Mouse (Mus musculus): ENCODE data around the gene Gm10024. TPM values are rescaled to one million over a fixed set of nuclear protein-coding genes. Genes with fewer than 3 reads are reported as not detected.
"Not testable (repeated sequence)": the region's sequence is repeated elsewhere in the genome, so short reads cannot be mapped to it uniquely, and the experiment has no call there.

Gene Gm10024
- not detected for total RNA-seq (2021)
- long read RNA-seq, experiment 1: 0 reads
- long read RNA-seq, experiment 2: 0 reads

- DNase-seq; intact Hi-C loops (cut with DNase I): not testable (repeated sequence)
Measured at GRCm38 (mm10) chr10:77711157-77711556, at the start of gene Gm10024. Gm10024 (plus strand) TSS chr10:77711457.

GRCm38 (mm10) chr10:77663949-77664665 lies 47.1 kb upstream of the Gm10024 start:
- intact Hi-C loops (cut with DNase I): no loop called here
- no peak overlapping the region for H3K27ac ChIP-seq
- no peak overlapping the region; the same call in 1 of the 2 replicates for H3K4me3 ChIP-seq
- TF ChIP-seq CTCF (IDR thresholded peaks at IDR 0.05): no peak
- no peak for DNase-seq

More at GRCm38 (mm10) chr10:77711157-77711556, at the start of gene Gm10024:
- not testable (repeated sequence) for H3K27ac ChIP-seq, H3K4me3 ChIP-seq

GRCm38 (mm10) chr10:77666342-77666741 lies 44.9 kb upstream of the Gm10024 start:
- no peak for TF ChIP-seq CTCF (IDR thresholded peaks at IDR 0.05)
- intact Hi-C loops (cut with DNase I): no loop called here
- Histone ChIP-seq H3K4me3 (no peak overlapping the region), H3K27ac (no peak overlapping the region)
- no peak for DNase-seq

GRCm38 (mm10) chr10:77667402-77667801 lies 43.9 kb upstream of the Gm10024 start:
- intact Hi-C loops (cut with DNase I): no loop called here
- H3K27ac ChIP-seq: no peak overlapping the region
- no peak overlapping the region for H3K4me3 ChIP-seq
- DNase-seq: no peak
- TF ChIP-seq CTCF (IDR thresholded peaks at IDR 0.05): no peak

GRCm38 (mm10) chr10:77670710-77671109 lies 40.5 kb upstream of the Gm10024 start:
- H3K4me3 ChIP-seq: no peak overlapping the region
- TF ChIP-seq CTCF (IDR thresholded peaks at IDR 0.05): no peak
- H3K27ac ChIP-seq: no peak overlapping the region
- no peak for DNase-seq
- intact Hi-C loops (cut with DNase I): no loop called here

- intact Hi-C loops (cut with DNase I): no loop called here
- TF ChIP-seq CTCF (IDR thresholded peaks at IDR 0.05): no peak
- H3K27ac ChIP-seq: no peak overlapping the region
- H3K4me3 ChIP-seq: no peak overlapping the region
- DNase-seq: no peak
Measured at GRCm38 (mm10) chr10:77671519-77671918, 39.7 kb upstream of the Gm10024 start.

- no peak overlapping the region for H3K27ac ChIP-seq
- no peak for DNase-seq
- TF ChIP-seq CTCF (IDR thresholded peaks at IDR 0.05): no peak
- H3K4me3 ChIP-seq: no peak overlapping the region
- intact Hi-C loops (cut with DNase I): no loop called here
Measured at GRCm38 (mm10) chr10:77673765-77674164, 37.5 kb upstream of the Gm10024 start.

GRCm38 (mm10) chr10:77677562-77677961 lies 33.7 kb upstream of the Gm10024 start:
- no peak for DNase-seq
- intact Hi-C loops (cut with DNase I): no loop called here
- Histone ChIP-seq H3K4me3 (no peak overlapping the region), H3K27ac (no peak overlapping the region)
- no peak for TF ChIP-seq CTCF (IDR thresholded peaks at IDR 0.05)

GRCm38 (mm10) chr10:77682994-77683393 lies 28.3 kb upstream of the Gm10024 start:
- no peak for TF ChIP-seq CTCF (IDR thresholded peaks at IDR 0.05)
- no peak overlapping the region for H3K4me3 ChIP-seq
- intact Hi-C loops (cut with DNase I): no loop called here
- DNase-seq: no peak
- no peak overlapping the region for H3K27ac ChIP-seq

- no peak for TF ChIP-seq CTCF (IDR thresholded peaks at IDR 0.05)
- no peak for DNase-seq
- Histone ChIP-seq H3K27ac (no peak overlapping the region), H3K4me3 (no peak overlapping the region)
- intact Hi-C loops (cut with DNase I): no loop called here
Measured at GRCm38 (mm10) chr10:77684181-77684580, 27.1 kb upstream of the Gm10024 start.

- DNase-seq: no peak
- no peak for TF ChIP-seq CTCF (IDR thresholded peaks at IDR 0.05)
- H3K4me3 ChIP-seq: no peak within 1 kb of the TSS
- no peak within 1 kb of the TSS for H3K27ac ChIP-seq
- intact Hi-C loops (cut with DNase I): no loop called here
Measured at GRCm38 (mm10) chr10:77685895-77686664, 25.2 kb upstream of the Gm10024 start, which contains the start of gene Tspear. Tspear (plus strand) TSS chr10:77686569.

GRCm38 (mm10) chr10:77687021-77687420 lies 24.2 kb upstream of the Gm10024 start:
- intact Hi-C loops (cut with DNase I): no loop called here
- no peak for TF ChIP-seq CTCF (IDR thresholded peaks at IDR 0.05)
- DNase-seq: no peak
- H3K4me3 ChIP-seq: no peak overlapping the region
- no peak overlapping the region for H3K27ac ChIP-seq

GRCm38 (mm10) chr10:77690356-77690807 lies 20.9 kb upstream of the Gm10024 start, which contains the start of gene Gm19402:
Gm19402 (minus strand) TSS chr10:77690757.
- intact Hi-C loops (cut with DNase I); DNase-seq; H3K27ac ChIP-seq; H3K4me3 ChIP-seq: not testable (repeated sequence)

All from gastrocnemius, adult 2 months (tissue).